Mouse (Mus musculus) left cerebral cortex, postnatal 36 days (tissue): ENCODE data around the gene Zfp354a. TPM values are rescaled to one million over a fixed set of nuclear protein-coding genes. Genes with fewer than 3 reads are reported as not detected.

Experiments
- DNase-seq, 2 experiments: peaks; one replicate each; pipeline ENCODE4 v3.0.0; 2021 to 2022; ENCODE audit warnings: low spot score in 2 of 2, mixed read lengths in 1 of 2
- intact Hi-C: fragments of 180-260 bp; cut with DNase I; formaldehyde crosslinking; loops from one replicate; pipeline ENCODE4 v1.15.1; 2025
- total RNA-seq, 2 experiments: library from RNA; stranded (reverse); gene quantifications; 2 replicates each; pipeline ENCODE4 v1.2.3; 2021

Zfp354a gene
- total RNA-seq, 2 experiments from 2014 or later: 8.1 to 9.3 TPM

DNA sequence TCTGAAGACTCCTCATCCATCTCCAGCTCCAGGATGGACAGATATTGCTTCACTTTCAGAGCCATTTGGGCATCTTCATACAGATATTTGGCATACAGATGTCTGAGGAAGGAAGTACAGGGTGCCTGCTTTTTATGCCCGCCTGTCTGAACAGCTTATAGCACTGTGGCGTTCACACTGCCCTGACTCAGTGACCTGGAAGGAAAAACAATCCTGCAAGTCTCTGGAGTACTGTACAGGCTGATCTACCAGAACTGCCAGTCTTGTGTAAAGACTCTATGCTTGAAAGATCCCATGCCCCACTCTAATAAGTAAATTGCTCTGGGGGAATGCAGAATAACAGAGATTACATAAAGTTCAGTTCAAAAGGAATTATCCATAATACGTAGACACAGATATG lies 51.6 kb downstream of the Zfp354a start:
- intact Hi-C loops: no loop called here
- no peak for DNase-seq

Other genes starting within 250 kb of the Zfp354a start
- 10 to 100 TPM; 43.2 to 45.9 TPM for gene Zfp354c, start 231.5 kb upstream of the Zfp354a start, total RNA-seq
- 1 to 10 TPM; 3.4 to 3.8 TPM for gene Zfp879, start 217.7 kb upstream of the Zfp354a start, total RNA-seq
- not detected for gene Grm6, start 208.6 kb upstream of the Zfp354a start, total RNA-seq
- gene Zfp454, start 171.6 kb upstream of the Zfp354a start, total RNA-seq: 1 to 10 TPM; 6.2 to 6.4 TPM
- 10 to 100 TPM; 23.2 to 24.0 TPM for gene Zfp2, start 143.1 kb upstream of the Zfp354a start, total RNA-seq
- 1 to 10 TPM; 5.4 to 5.9 TPM for gene Zfp354b, start 127.6 kb upstream of the Zfp354a start, total RNA-seq
- gene 4933414I15Rik, start 115.5 kb upstream of the Zfp354a start, total RNA-seq: not detected
- gene Prop1, start 105.5 kb upstream of the Zfp354a start, total RNA-seq: not detected
- not detected for gene Olfr1378, start 92.7 kb upstream of the Zfp354a start, total RNA-seq
- gene Olfr1377, start 77.3 kb upstream of the Zfp354a start, total RNA-seq: not detected
- gene Olfr51, start 55.7 kb upstream of the Zfp354a start, total RNA-seq: not detected
- not detected for gene Olfr54, start 45.0 kb upstream of the Zfp354a start, total RNA-seq
- gene Olfr1375, start 11.1 kb upstream of the Zfp354a start, total RNA-seq: not detected
- not detected for gene Gm12569, start 161.2 kb downstream of the Zfp354a start, total RNA-seq
- gene Clk4, start 202.5 kb downstream of the Zfp354a start, total RNA-seq: 100 to 1,000 TPM in 1 of 2 experiments, 10 to 100 TPM in 1; 79.3 to 115 TPM
- not detected for gene BC049762, start 203.8 kb downstream of the Zfp354a start, total RNA-seq
- gene Col23a1, start 230.7 kb downstream of the Zfp354a start, total RNA-seq: 10 to 100 TPM in 1 of 2 experiments, 1 to 10 TPM in 1; 9.2 to 11.8 TPM